Mouse (Mus musculus) ES-Bruce4 (cell line): ENCODE measurements around the gene Plagl1.

ENCODE experiments used
- CTCF ChIP-seq: IDR thresholded peaks from one replicate; pipeline ENCODE4 v1.8.1; 2011; ENCODE audit warnings: low read depth, low read length
- EP300 ChIP-seq: IDR thresholded peaks from 2 replicates; pipeline ENCODE4 v1.6.1; 2011; ENCODE audit warnings: low read depth, low read length; ENCODE audit not compliant: insufficient read depth
- POLR2A ChIP-seq: IDR thresholded peaks from one replicate; pipeline ENCODE4 v1.8.1; 2011; ENCODE audit warnings: low read length; ENCODE audit not compliant: insufficient read depth

- TF ChIP-seq CTCF (no peak), POLR2A (no peak), EP300 (no peak)
These were observed 16.7 kb downstream of the Plagl1 start for GRCm38 (mm10) chr10:13076807-13077532.
